Mouse (Mus musculus) mesoderm, embryonic 11.5 days (tissue): ENCODE measurements around the gene Kat14.

Experiments
- DNase-seq: peaks from one replicate; pipeline ENCODE4 v3.0.0-alpha.2; 2012; ENCODE audit warnings: low read depth, low spot score

The Kat14 gene

GRCm38 (mm10) chr2:144452364-144453008, 83.7 kb downstream of the Kat14 start:
- peak; percentile 87 for DNase-seq
